Mouse (Mus musculus): ENCODE results near the gene Stxbp2. TPM values are rescaled to one million over a fixed set of nuclear protein-coding genes. Genes with fewer than 3 reads are reported as not detected.
A peak's percentile ranks its signal among the peaks of the same experiment; 100 is the strongest.

Stxbp2 gene
- polyA plus RNA-seq, 1 experiment from 2014 or later = 16.7 TPM

DNA sequence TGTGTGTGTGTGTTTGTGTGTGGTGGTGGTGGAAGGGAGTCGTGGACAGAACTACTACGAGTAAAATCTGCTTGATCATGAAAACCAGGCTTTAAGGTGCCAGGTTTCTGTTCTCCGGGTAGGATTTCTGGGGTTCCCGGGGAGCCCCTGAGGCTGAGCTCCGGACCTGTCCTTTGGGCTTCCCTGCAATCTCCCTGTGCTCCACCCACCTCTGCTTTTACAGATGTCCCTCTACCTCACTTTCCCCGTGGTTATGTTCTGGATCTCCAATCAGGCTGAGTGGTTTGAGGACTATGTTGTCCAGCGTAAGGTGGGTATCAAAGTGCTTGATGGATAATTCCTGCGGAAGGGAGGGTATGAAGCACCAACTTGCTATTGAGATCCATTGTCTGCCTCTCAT lies 8.6 kb upstream of the Stxbp2 start:
- peak overlapping the region; percentile 78 for H3K9ac ChIP-seq (ENCODE audit: low read length)
- H3K27ac ChIP-seq (ENCODE audit: low read depth, low read length) = no peak overlapping the region
- no peaks in the 10 kb centered on the region for H3K27me3 ChIP-seq (ENCODE audit: control insufficient read depth, insufficient read depth, low read length)
- WGBS = 69% methylated on average over 8 of the region's 8 CpGs
- H3K36me3 ChIP-seq (ENCODE audit: control insufficient read depth, insufficient read depth, low read length) = peaks cover 2% of the 10 kb centered on the region; the same call in 1 of the 2 replicates
- no peak for DNase-seq (ENCODE audit: low spot score, missing footprints)
- peak overlapping the region; percentile 94 for H3K4me3 ChIP-seq (ENCODE audit: low read depth, low read length)
- peak overlapping the region; percentile 74 for H3K4me2 ChIP-seq
- peaks cover 12% of the 10 kb centered on the region for H3K4me1 ChIP-seq (ENCODE audit: control insufficient read depth, insufficient read depth, low read length)
- no peaks in the 10 kb centered on the region for H3K9me3 ChIP-seq (ENCODE audit: control insufficient read depth, low read length)
- ATAC-seq (ENCODE audit: low FRiP score) = no peak

GRCm38 (mm10) chr8:3625445-3625844 lies 5.3 kb upstream of the Stxbp2 start, which contains the start of gene Pcp2:
Gene Pcp2 (minus strand): TSS chr8:3625545.
- peaks cover 7% of the 10 kb centered on the region for H3K4me1 ChIP-seq (ENCODE audit: control insufficient read depth, insufficient read depth, low read length)
- H3K9me3 ChIP-seq (ENCODE audit: control insufficient read depth, low read length) = no peaks in the 10 kb centered on the region
- no peak within 1 kb of the TSS for H3K4me2 ChIP-seq
- H3K4me3 ChIP-seq (ENCODE audit: low read depth, low read length) = no peak within 1 kb of the TSS
- no peaks in the 10 kb centered on the region for H3K36me3 ChIP-seq (ENCODE audit: control insufficient read depth, insufficient read depth, low read length)
- ATAC-seq (ENCODE audit: low FRiP score) (no peak), DNase-seq (ENCODE audit: low spot score, missing footprints) (no peak)
- H3K9ac ChIP-seq (ENCODE audit: low read length) = no peak within 1 kb of the TSS
- H3K27me3 ChIP-seq (ENCODE audit: control insufficient read depth, insufficient read depth, low read length) = 0 out of 2 replicates have a peak, but pooled peaks cover under 1% of the 10 kb centered on the region
- H3K27ac ChIP-seq (ENCODE audit: low read depth, low read length) = no peak within 1 kb of the TSS
- WGBS = 55% methylated on average over 1 of the region's 1 CpGs

DNA sequence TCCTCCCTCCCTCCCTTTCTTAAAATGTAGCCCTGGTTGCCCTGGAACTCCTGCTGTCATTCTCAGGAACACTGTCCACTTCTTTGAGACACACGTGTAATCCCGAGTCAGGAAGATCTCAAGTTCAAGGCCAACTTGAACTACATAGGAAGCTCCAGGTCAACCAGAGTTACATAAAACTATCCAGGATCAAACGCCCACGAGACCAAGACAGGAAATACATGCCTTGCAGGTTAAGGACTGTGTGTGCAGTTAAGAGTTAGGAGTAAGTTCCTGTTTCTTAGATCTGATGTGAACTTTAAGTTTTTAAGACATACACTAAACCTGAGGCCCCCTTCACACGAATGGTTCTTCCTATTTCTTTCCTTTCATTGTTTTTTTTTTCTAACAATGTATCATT lies 3.8 kb upstream of the Stxbp2 start:
- ATAC-seq (ENCODE audit: low FRiP score) = no peak
- Histone ChIP-seq H3K27ac (ENCODE audit: low read depth, low read length) (no peak overlapping the region), H3K9me3 (ENCODE audit: control insufficient read depth, low read length) (no peaks in the 10 kb centered on the region), H3K9ac (ENCODE audit: low read length) (no peak overlapping the region), H3K27me3 (ENCODE audit: control insufficient read depth, insufficient read depth, low read length) (0 out of 2 replicates have a peak, but pooled peaks cover 2% of the 10 kb centered on the region), H3K4me3 (ENCODE audit: low read depth, low read length) (no peak overlapping the region), H3K4me1 (ENCODE audit: control insufficient read depth, insufficient read depth, low read length) (peaks cover 10% of the 10 kb centered on the region), H3K36me3 (ENCODE audit: control insufficient read depth, insufficient read depth, low read length) (no peaks in the 10 kb centered on the region), H3K4me2 (no peak overlapping the region)
- 62% methylated on average over 5 of the region's 5 CpGs for WGBS
- DNase-seq (ENCODE audit: low spot score, missing footprints) = no peak

DNA sequence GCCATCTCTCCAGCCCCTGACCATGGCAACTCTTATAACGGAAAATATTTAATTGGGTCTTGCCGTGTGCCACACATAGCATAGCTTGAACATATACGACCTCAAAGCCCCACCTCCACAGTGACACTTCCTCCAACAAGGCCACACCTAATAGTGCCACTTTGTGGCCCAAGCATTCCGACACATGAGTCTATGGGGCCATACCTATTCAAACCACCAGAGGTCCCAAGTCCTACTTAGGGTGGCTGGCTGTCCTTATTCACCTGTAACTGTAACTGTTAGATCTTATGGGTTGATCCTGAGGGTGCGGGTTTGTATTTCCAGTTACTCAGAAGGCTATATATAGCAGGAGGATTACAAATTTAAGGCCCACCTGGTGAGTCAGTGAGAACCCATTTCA lies 2.7 kb upstream of the Stxbp2 start:
- H3K9ac ChIP-seq (ENCODE audit: low read length) = no peak overlapping the region
- no peaks in the 10 kb centered on the region for H3K36me3 ChIP-seq (ENCODE audit: control insufficient read depth, insufficient read depth, low read length)
- no peaks in the 10 kb centered on the region for H3K9me3 ChIP-seq (ENCODE audit: control insufficient read depth, low read length)
- ATAC-seq (ENCODE audit: low FRiP score) (no peak), DNase-seq (ENCODE audit: low spot score, missing footprints) (no peak)
- H3K4me2 ChIP-seq = no peak overlapping the region
- no peak overlapping the region for H3K4me3 ChIP-seq (ENCODE audit: low read depth, low read length)
- H3K27me3 ChIP-seq (ENCODE audit: control insufficient read depth, insufficient read depth, low read length) = 0 out of 2 replicates have a peak, but pooled peaks cover 2% of the 10 kb centered on the region
- H3K4me1 ChIP-seq (ENCODE audit: control insufficient read depth, insufficient read depth, low read length) = peaks cover 6% of the 10 kb centered on the region; the same call in 1 of the 2 replicates
- WGBS = 24% methylated on average over 5 of the region's 5 CpGs
- H3K27ac ChIP-seq (ENCODE audit: low read depth, low read length) = no peak overlapping the region

GRCm38 (mm10) chr8:3631478-3631875 lies 722 bp downstream of the Stxbp2 start:
- Histone ChIP-seq H3K4me2 (peak overlapping the region; percentile 62), H3K4me1 (ENCODE audit: control insufficient read depth, insufficient read depth, low read length) (peaks cover 6% of the 10 kb centered on the region; the same call in 1 of the 2 replicates), H3K9me3 (ENCODE audit: control insufficient read depth, low read length) (no peaks in the 10 kb centered on the region), H3K36me3 (ENCODE audit: control insufficient read depth, insufficient read depth, low read length) (no peaks in the 10 kb centered on the region), H3K27ac (ENCODE audit: low read depth, low read length) (no peak overlapping the region), H3K4me3 (ENCODE audit: low read depth, low read length) (peak overlapping the region; percentile 50), H3K9ac (ENCODE audit: low read length) (peak overlapping the region; percentile 59; the same call in 1 of the 2 replicates), H3K27me3 (ENCODE audit: control insufficient read depth, insufficient read depth, low read length) (0 out of 2 replicates have a peak, but pooled peaks cover 2% of the 10 kb centered on the region)
- ATAC-seq (ENCODE audit: low FRiP score) = peak; percentile 15
- no peak for DNase-seq (ENCODE audit: low spot score, missing footprints)
- WGBS = 27% methylated on average over 8 of the region's 8 CpGs

GRCm38 (mm10) chr8:3645804-3646203 lies 15.0 kb downstream of the Stxbp2 start:
- Histone ChIP-seq H3K27ac (ENCODE audit: low read depth, low read length) (no peak overlapping the region), H3K4me1 (ENCODE audit: control insufficient read depth, insufficient read depth, low read length) (no peaks in the 10 kb centered on the region), H3K4me2 (no peak overlapping the region), H3K36me3 (ENCODE audit: control insufficient read depth, insufficient read depth, low read length) (no peaks in the 10 kb centered on the region), H3K4me3 (ENCODE audit: low read depth, low read length) (no peak overlapping the region), H3K27me3 (ENCODE audit: control insufficient read depth, insufficient read depth, low read length) (no peaks in the 10 kb centered on the region), H3K9ac (ENCODE audit: low read length) (no peak overlapping the region), H3K9me3 (ENCODE audit: control insufficient read depth, low read length) (no peaks in the 10 kb centered on the region)
- 24% methylated on average over 5 of the region's 5 CpGs for WGBS
- ATAC-seq (ENCODE audit: low FRiP score) (no peak), DNase-seq (ENCODE audit: low spot score, missing footprints) (no peak)

- Histone ChIP-seq H3K36me3 (ENCODE audit: control insufficient read depth, insufficient read depth, low read length) (no peaks in the 10 kb centered on the region), H3K9me3 (ENCODE audit: control insufficient read depth, low read length) (no peaks in the 10 kb centered on the region), H3K4me3 (ENCODE audit: low read depth, low read length) (no peak overlapping the region), H3K4me2 (no peak overlapping the region), H3K4me1 (ENCODE audit: control insufficient read depth, insufficient read depth, low read length) (no peaks in the 10 kb centered on the region), H3K9ac (ENCODE audit: low read length) (no peak overlapping the region), H3K27me3 (ENCODE audit: control insufficient read depth, insufficient read depth, low read length) (no peaks in the 10 kb centered on the region), H3K27ac (ENCODE audit: low read depth, low read length) (no peak overlapping the region)
- no peak for DNase-seq (ENCODE audit: low spot score, missing footprints)
- WGBS = 84% methylated on average over 6 of the region's 6 CpGs
- no peak for ATAC-seq (ENCODE audit: low FRiP score)
These were observed 16.2 kb downstream of the Stxbp2 start for GRCm38 (mm10) chr8:3646824-3647531.

DNA sequence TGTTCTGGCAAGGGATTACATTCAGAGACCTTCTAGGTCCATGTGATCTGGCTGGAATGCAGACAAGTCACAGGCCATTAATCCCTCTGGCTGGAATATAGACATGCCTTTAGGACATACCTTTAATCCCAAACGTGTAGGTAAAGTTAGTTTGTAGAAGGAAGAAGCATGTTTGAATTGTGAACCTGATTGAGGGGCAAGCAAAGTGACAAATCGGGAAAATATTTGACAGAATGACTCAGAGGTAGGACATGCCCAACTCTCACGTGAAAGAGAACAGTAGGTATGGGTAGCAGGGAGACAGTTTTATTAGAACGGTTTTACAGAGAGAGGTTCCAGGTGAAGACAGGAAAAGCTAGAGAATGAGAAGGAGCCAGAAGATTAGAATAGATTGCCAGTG lies 16.8 kb downstream of the Stxbp2 start:
- no peak for ATAC-seq (ENCODE audit: low FRiP score)
- Histone ChIP-seq H3K4me3 (ENCODE audit: low read depth, low read length) (no peak overlapping the region), H3K27me3 (ENCODE audit: control insufficient read depth, insufficient read depth, low read length) (no peaks in the 10 kb centered on the region), H3K9ac (ENCODE audit: low read length) (no peak overlapping the region), H3K9me3 (ENCODE audit: control insufficient read depth, low read length) (no peaks in the 10 kb centered on the region), H3K27ac (ENCODE audit: low read depth, low read length) (no peak overlapping the region), H3K36me3 (ENCODE audit: control insufficient read depth, insufficient read depth, low read length) (no peaks in the 10 kb centered on the region), H3K4me2 (no peak overlapping the region), H3K4me1 (ENCODE audit: control insufficient read depth, insufficient read depth, low read length) (no peaks in the 10 kb centered on the region)
- no peak for DNase-seq (ENCODE audit: low spot score, missing footprints)
- WGBS = 84% methylated on average over 4 of the region's 4 CpGs

DNA sequence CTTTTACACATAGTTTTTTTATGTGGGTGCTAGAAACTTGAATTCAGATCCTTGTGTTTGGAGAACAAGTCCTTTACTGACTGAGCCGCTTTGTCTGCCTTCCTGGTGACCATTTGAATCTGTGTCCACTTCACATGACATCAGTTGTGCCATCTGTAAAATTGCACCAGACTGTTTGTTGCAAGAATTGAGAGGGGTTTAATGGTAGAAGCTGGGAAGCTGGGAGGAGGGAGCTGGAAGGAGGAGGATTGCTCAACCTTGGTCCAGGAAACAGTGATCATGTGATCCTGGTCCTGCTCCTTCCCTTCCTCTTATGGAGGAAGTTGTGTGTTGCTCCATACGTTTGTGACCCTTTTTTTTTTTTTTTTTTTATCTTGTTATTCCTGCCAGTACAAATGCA lies 17.5 kb downstream of the Stxbp2 start:
- no peaks in the 10 kb centered on the region for H3K27me3 ChIP-seq (ENCODE audit: control insufficient read depth, insufficient read depth, low read length)
- ATAC-seq (ENCODE audit: low FRiP score) = no peak
- no peaks in the 10 kb centered on the region for H3K4me1 ChIP-seq (ENCODE audit: control insufficient read depth, insufficient read depth, low read length)
- no peak overlapping the region for H3K9ac ChIP-seq (ENCODE audit: low read length)
- H3K4me3 ChIP-seq (ENCODE audit: low read depth, low read length) = no peak overlapping the region
- no peak for DNase-seq (ENCODE audit: low spot score, missing footprints)
- H3K9me3 ChIP-seq (ENCODE audit: control insufficient read depth, low read length) = no peaks in the 10 kb centered on the region
- no peaks in the 10 kb centered on the region for H3K36me3 ChIP-seq (ENCODE audit: control insufficient read depth, insufficient read depth, low read length)
- no peak overlapping the region for H3K4me2 ChIP-seq
- H3K27ac ChIP-seq (ENCODE audit: low read depth, low read length) = no peak overlapping the region
- WGBS = 78% methylated on average over 2 of the region's 2 CpGs
